Mouse (Mus musculus) bone marrow, adult 2 months (tissue): ENCODE measurements around the gene Stoml1. TPM values are rescaled to one million over a fixed set of nuclear protein-coding genes. Genes with fewer than 3 reads are reported as not detected.
A peak's percentile ranks its signal among the peaks of the same experiment; 100 is the strongest.
"Not testable (repeated sequence)": the region's sequence is repeated elsewhere in the genome, so short reads cannot be mapped to it uniquely, and the experiment has no call there.

Experiments
- H3K27ac ChIP-seq: fragments of 200-500 bp; 2 replicates; pipeline ENCODE4 v1.5.1; 2012; ENCODE audit warnings: low read depth, mild to moderate bottlenecking, control low read depth, inconsistent platforms, low read length; ENCODE audit not compliant: control insufficient read depth, poor library complexity, insufficient read depth
- H3K4me1 ChIP-seq: fragments of 200-500 bp; 2 replicates; pipeline ENCODE4 v1.6.1; 2011; ENCODE audit warnings: low read length; ENCODE audit not compliant: control insufficient read depth, insufficient read depth
- H3K4me3 ChIP-seq: fragments of 200-500 bp; replicated peaks from 2 replicates; pipeline ENCODE3; 2011; ENCODE audit warnings: mild to moderate bottlenecking, low read depth, low read length, control low read depth; ENCODE audit not compliant: control insufficient read depth
- CTCF ChIP-seq: fragments of 200-500 bp; IDR thresholded peaks from 2 replicates; pipeline ENCODE4 v1.5.1; 2011; ENCODE audit warnings: low read length, control low read depth; ENCODE audit not compliant: control insufficient read depth, insufficient read depth
- POLR2A ChIP-seq: fragments of 200-500 bp; IDR thresholded peaks from 2 replicates; pipeline ENCODE4 v1.6.1; 2011; ENCODE audit warnings: low read depth, mild to moderate bottlenecking, control low read depth, low read length, borderline replicate concordance; ENCODE audit not compliant: control insufficient read depth
- WGBS: fragments of 180-500 bp; shearing (Covaris S2); methylation state at CpG from one replicate; pipeline ENCODE4 v1.1.7; 2018; 5-methylcytosine and 5-hydroxymethylcytosine counted together
- polyA plus RNA-seq: library from polyadenylated mRNA; stranded (reverse); fragments of >200 nt; gene quantifications from 2 replicates; pipeline ENCODE4 v1.2.4, GENCODE M21; 2011; ENCODE audit warnings: low replicate concordance; ENCODE audit not compliant: missing spikeins, insufficient read depth, insufficient read length

The Stoml1 gene
- polyA plus RNA-seq, 1 experiment, result 24.5 TPM

DNA sequence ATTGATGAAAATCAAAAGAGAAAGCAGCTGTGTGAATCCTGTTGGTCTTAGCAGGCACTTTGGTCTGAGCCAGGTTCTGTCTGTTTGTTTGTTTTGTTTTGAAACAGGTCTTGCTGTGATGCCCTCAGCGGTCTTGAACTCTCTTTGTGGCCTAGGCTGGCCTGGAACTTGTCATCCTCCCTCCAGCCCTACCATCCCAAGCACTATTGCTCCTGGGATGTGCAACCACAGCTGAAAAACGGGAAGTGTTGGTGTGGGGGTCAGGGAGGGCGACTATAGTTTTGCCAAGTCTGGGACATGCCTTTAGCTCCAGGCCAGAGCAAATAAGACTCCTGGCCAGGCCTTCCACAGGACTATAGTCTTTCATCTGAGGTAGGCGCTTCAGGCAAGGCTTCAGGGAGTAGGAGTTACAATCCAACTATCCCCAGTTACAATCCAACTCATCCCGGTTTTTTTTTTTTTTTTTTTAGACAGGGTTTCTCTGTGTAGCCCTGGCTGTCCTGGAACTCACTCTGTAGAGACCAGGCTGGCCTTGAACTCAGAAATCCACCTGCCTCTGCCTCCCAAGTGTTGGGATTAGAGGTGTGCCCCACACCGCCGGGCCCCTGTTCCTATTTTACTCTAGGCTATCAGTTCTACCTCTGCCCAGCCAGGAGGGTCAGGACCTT lies 4.1 kb upstream of the Stoml1 start:
- Histone ChIP-seq H3K4me1 (peaks cover 3% of the 10 kb centered on the region; the same call in 1 of the 2 replicates), H3K4me3 (peak overlapping the region; percentile 84), H3K27ac (peak overlapping the region; percentile 85)
- no peak for TF ChIP-seq POLR2A
- TF ChIP-seq CTCF, result no peak
- WGBS, result under 1% methylated on average over 7 of the region's 7 CpGs

- Histone ChIP-seq H3K4me1 (peaks cover 5% of the 10 kb centered on the region; the same call in 1 of the 2 replicates), H3K4me3 (peak within 1 kb of the TSS; percentile 84), H3K27ac (peak within 1 kb of the TSS; percentile 85)
- TF ChIP-seq CTCF, result no peak
- peak; percentile 54 for TF ChIP-seq POLR2A
- WGBS, result under 1% methylated on average over 16 of the region's 16 CpGs
These were observed 3.3 kb upstream of the Stoml1 start, which contains the start of gene Pml for GRCm38 (mm10) chr9:58249592-58250192. Gene Pml (minus strand): TSS chr9:58249786.

DNA sequence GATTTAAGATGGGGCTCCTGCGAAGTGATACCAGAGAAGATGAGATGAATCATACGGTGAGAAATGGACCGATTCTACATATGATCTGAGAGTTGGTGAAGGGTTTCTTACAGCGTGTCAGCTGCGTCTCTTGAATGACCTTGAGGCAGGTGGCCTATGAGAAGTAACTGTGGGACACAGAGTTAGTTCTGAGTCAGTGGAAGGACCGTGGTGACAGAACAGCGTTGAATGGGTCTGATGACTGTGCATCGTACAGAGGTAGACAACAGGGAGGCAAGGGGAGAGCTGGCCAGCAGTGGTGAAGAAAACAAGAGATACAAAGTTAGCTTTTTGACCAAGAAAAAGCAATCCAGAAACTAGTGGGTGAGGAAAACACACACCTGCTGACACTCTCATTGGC lies 2.6 kb upstream of the Stoml1 start:
- no peak overlapping the region for H3K4me3 ChIP-seq
- H3K27ac ChIP-seq, result no peak overlapping the region
- H3K4me1 ChIP-seq, result peaks cover 6% of the 10 kb centered on the region; the same call in 1 of the 2 replicates
- WGBS, result 79% methylated on average over 8 of the region's 8 CpGs
- no peak for TF ChIP-seq POLR2A
- TF ChIP-seq CTCF, result no peak

- not testable (repeated sequence) for H3K4me1 ChIP-seq, H3K27ac ChIP-seq, H3K4me3 ChIP-seq
- 95% methylated on average over 1 of the region's 1 CpGs for WGBS
These were observed 2.2 kb upstream of the Stoml1 start for GRCm38 (mm10) chr9:58250730-58251129.

GRCm38 (mm10) chr9:58253805-58254122 lies 800 bp downstream of the Stoml1 start:
- WGBS, result 53% methylated on average over 5 of the region's 5 CpGs
- peaks cover 12% of the 10 kb centered on the region for H3K4me1 ChIP-seq
- peak overlapping the region; percentile 74 for H3K27ac ChIP-seq
- peak overlapping the region; percentile 70 for H3K4me3 ChIP-seq

- TF ChIP-seq POLR2A, result no peak
- peak overlapping the region; percentile 42 for H3K27ac ChIP-seq
- H3K4me1 ChIP-seq, result peaks cover 12% of the 10 kb centered on the region
- H3K4me3 ChIP-seq, result no peak overlapping the region
- WGBS, result 47% methylated on average over 2 of the region's 2 CpGs
These were observed 2.1 kb downstream of the Stoml1 start for GRCm38 (mm10) chr9:58255105-58255504.

- no peak overlapping the region for H3K4me3 ChIP-seq
- WGBS, result 46% methylated on average over 10 of the region's 10 CpGs
- H3K27ac ChIP-seq, result peak overlapping the region; percentile 36
- TF ChIP-seq POLR2A, result no peak
- TF ChIP-seq CTCF, result no peak
- peaks cover 11% of the 10 kb centered on the region for H3K4me1 ChIP-seq
These were observed 3.0 kb downstream of the Stoml1 start for GRCm38 (mm10) chr9:58255704-58256685.

- 87% methylated on average over 5 of the region's 5 CpGs for WGBS
- Histone ChIP-seq H3K27ac (no peak overlapping the region), H3K4me3 (no peak overlapping the region), H3K4me1 (peaks cover 1% of the 10 kb centered on the region; the same call in 1 of the 2 replicates)
- TF ChIP-seq POLR2A, result no peak
- no peak for TF ChIP-seq CTCF
These were observed 9.5 kb downstream of the Stoml1 start for GRCm38 (mm10) chr9:58262507-58262906.
